Mouse (Mus musculus): ENCODE data around the gene Mvb12b. TPM values are rescaled to one million over a fixed set of nuclear protein-coding genes. Genes with fewer than 3 reads are reported as not detected.

The Mvb12b gene
- polyA plus RNA-seq, 1 experiment from 2014 or later = 24.0 TPM

- H3K9me3 ChIP-seq (replicated peaks; ENCODE audit: low read length) = no peaks in the 10 kb centered on the region
- no peaks in the 10 kb centered on the region for H3K36me3 ChIP-seq (ENCODE audit: insufficient read depth, low read length)
- H3K4me2 ChIP-seq (ENCODE audit: low read length) = no peak overlapping the region
- no peak overlapping the region for H3K4me3 ChIP-seq (replicated peaks; ENCODE audit: low read depth, low read length)
- H3K4me1 ChIP-seq (replicated peaks; ENCODE audit: insufficient read depth, low read length) = peaks cover 5% of the 10 kb centered on the region; the same call in 1 of the 2 replicates
- H3K27me3 ChIP-seq (ENCODE audit: insufficient read depth, low read length) = no peaks in the 10 kb centered on the region
- H3K27ac ChIP-seq = no peak overlapping the region
- TF ChIP-seq CTCF (IDR thresholded peaks at IDR 0.05; ENCODE audit: low read depth) = no peak
- ATAC-seq (replicated peaks; ENCODE audit: low FRiP score, low read depth) (no peak), DNase-seq (ENCODE audit: low spot score) (no peak)
- no peak overlapping the region for H3K9ac ChIP-seq (ENCODE audit: low read depth, low read length)
- WGBS = 86% methylated on average over 4 of the region's 4 CpGs
Measured at GRCm38 (mm10) chr2:33770526-33771130, 117.1 kb downstream of the Mvb12b start.

GRCm38 (mm10) chr2:33764476-33764875, 123.3 kb downstream of the Mvb12b start:
- Histone ChIP-seq H3K4me3 (replicated peaks; ENCODE audit: low read depth, low read length) (no peak overlapping the region), H3K27ac (no peak overlapping the region), H3K36me3 (ENCODE audit: insufficient read depth, low read length) (no peaks in the 10 kb centered on the region), H3K9me3 (replicated peaks; ENCODE audit: low read length) (no peaks in the 10 kb centered on the region), H3K27me3 (ENCODE audit: insufficient read depth, low read length) (no peaks in the 10 kb centered on the region), H3K4me1 (replicated peaks; ENCODE audit: insufficient read depth, low read length) (no peaks in the 10 kb centered on the region), H3K9ac (ENCODE audit: low read depth, low read length) (no peak overlapping the region), H3K4me2 (ENCODE audit: low read length) (no peak overlapping the region)
- no peak for TF ChIP-seq CTCF (IDR thresholded peaks at IDR 0.05; ENCODE audit: low read depth)
- ATAC-seq (replicated peaks; ENCODE audit: low FRiP score, low read depth) = no peak; the same call in 1 of the 2 replicates
- DNase-seq (ENCODE audit: low spot score) = peak; percentile 62
- WGBS = 59% methylated on average over 6 of the region's 8 CpGs

GRCm38 (mm10) chr2:33762210-33762609, 125.5 kb downstream of the Mvb12b start:
- H3K4me1 ChIP-seq (replicated peaks; ENCODE audit: insufficient read depth, low read length) = no peaks in the 10 kb centered on the region
- H3K4me3 ChIP-seq (replicated peaks; ENCODE audit: low read depth, low read length) = no peak overlapping the region
- no peaks in the 10 kb centered on the region for H3K36me3 ChIP-seq (ENCODE audit: insufficient read depth, low read length)
- ATAC-seq (replicated peaks; ENCODE audit: low FRiP score, low read depth) (no peak), DNase-seq (ENCODE audit: low spot score) (peak; percentile 11)
- WGBS = 52% methylated on average over 6 of the region's 6 CpGs
- no peak overlapping the region for H3K4me2 ChIP-seq (ENCODE audit: low read length)
- H3K27ac ChIP-seq = no peak overlapping the region
- no peaks in the 10 kb centered on the region for H3K9me3 ChIP-seq (replicated peaks; ENCODE audit: low read length)
- no peak for TF ChIP-seq CTCF (IDR thresholded peaks at IDR 0.05; ENCODE audit: low read depth)
- no peaks in the 10 kb centered on the region for H3K27me3 ChIP-seq (ENCODE audit: insufficient read depth, low read length)
- no peak overlapping the region for H3K9ac ChIP-seq (ENCODE audit: low read depth, low read length)

GRCm38 (mm10) chr2:33760571-33760991, 127.2 kb downstream of the Mvb12b start:
- Histone ChIP-seq H3K27me3 (ENCODE audit: insufficient read depth, low read length) (no peaks in the 10 kb centered on the region), H3K27ac (no peak overlapping the region), H3K9me3 (replicated peaks; ENCODE audit: low read length) (no peaks in the 10 kb centered on the region), H3K4me3 (replicated peaks; ENCODE audit: low read depth, low read length) (no peak overlapping the region), H3K36me3 (ENCODE audit: insufficient read depth, low read length) (no peaks in the 10 kb centered on the region), H3K4me2 (ENCODE audit: low read length) (no peak overlapping the region), H3K9ac (ENCODE audit: low read depth, low read length) (no peak overlapping the region), H3K4me1 (replicated peaks; ENCODE audit: insufficient read depth, low read length) (no peaks in the 10 kb centered on the region)
- DNase-seq (ENCODE audit: low spot score) = no peak
- TF ChIP-seq CTCF (IDR thresholded peaks at IDR 0.05; ENCODE audit: low read depth) = no peak
- no peak for ATAC-seq (replicated peaks; ENCODE audit: low FRiP score, low read depth)
- WGBS = 49% methylated on average over 13 of the region's 13 CpGs

- H3K9ac ChIP-seq (ENCODE audit: low read depth, low read length) = no peak overlapping the region
Measured at GRCm38 (mm10) chr2:33759447-33759846, 128.3 kb downstream of the Mvb12b start.

GRCm38 (mm10) chr2:33755633-33756020, 132.1 kb downstream of the Mvb12b start:
- TF ChIP-seq CTCF (IDR thresholded peaks at IDR 0.05; ENCODE audit: low read depth) = no peak
- Histone ChIP-seq H3K4me2 (ENCODE audit: low read length) (no peak overlapping the region), H3K27me3 (ENCODE audit: insufficient read depth, low read length) (no peaks in the 10 kb centered on the region), H3K9me3 (replicated peaks; ENCODE audit: low read length) (no peaks in the 10 kb centered on the region), H3K36me3 (ENCODE audit: insufficient read depth, low read length) (0 out of 2 replicates have a peak, but pooled peaks cover 5% of the 10 kb centered on the region), H3K4me3 (replicated peaks; ENCODE audit: low read depth, low read length) (no peak overlapping the region), H3K4me1 (replicated peaks; ENCODE audit: insufficient read depth, low read length) (peaks cover 21% of the 10 kb centered on the region), H3K27ac (no peak overlapping the region), H3K9ac (ENCODE audit: low read depth, low read length) (no peak overlapping the region)
- no peak for ATAC-seq (replicated peaks; ENCODE audit: low FRiP score, low read depth)
- 38% methylated on average over 6 of the region's 6 CpGs for WGBS
- peak; percentile 38 for DNase-seq (ENCODE audit: low spot score)

More at GRCm38 (mm10) chr2:33759447-33759846, 128.3 kb downstream of the Mvb12b start:
- no peak overlapping the region for H3K27ac ChIP-seq
- no peak overlapping the region for H3K4me3 ChIP-seq (replicated peaks; ENCODE audit: low read depth, low read length)
- TF ChIP-seq CTCF (IDR thresholded peaks at IDR 0.05; ENCODE audit: low read depth) = no peak
- 75% methylated on average over 10 of the region's 10 CpGs for WGBS
- ATAC-seq (replicated peaks; ENCODE audit: low FRiP score, low read depth) (no peak), DNase-seq (ENCODE audit: low spot score) (no peak)
- no peaks in the 10 kb centered on the region for H3K27me3 ChIP-seq (ENCODE audit: insufficient read depth, low read length)
- H3K9me3 ChIP-seq (replicated peaks; ENCODE audit: low read length) = no peaks in the 10 kb centered on the region
- H3K4me1 ChIP-seq (replicated peaks; ENCODE audit: insufficient read depth, low read length) = peaks cover 9% of the 10 kb centered on the region; the same call in 1 of the 2 replicates
- no peak overlapping the region for H3K4me2 ChIP-seq (ENCODE audit: low read length)
- no peaks in the 10 kb centered on the region for H3K36me3 ChIP-seq (ENCODE audit: insufficient read depth, low read length)
